ENCODE assay signal across 8 mouse cellular contexts in the genomic region with DNA sequence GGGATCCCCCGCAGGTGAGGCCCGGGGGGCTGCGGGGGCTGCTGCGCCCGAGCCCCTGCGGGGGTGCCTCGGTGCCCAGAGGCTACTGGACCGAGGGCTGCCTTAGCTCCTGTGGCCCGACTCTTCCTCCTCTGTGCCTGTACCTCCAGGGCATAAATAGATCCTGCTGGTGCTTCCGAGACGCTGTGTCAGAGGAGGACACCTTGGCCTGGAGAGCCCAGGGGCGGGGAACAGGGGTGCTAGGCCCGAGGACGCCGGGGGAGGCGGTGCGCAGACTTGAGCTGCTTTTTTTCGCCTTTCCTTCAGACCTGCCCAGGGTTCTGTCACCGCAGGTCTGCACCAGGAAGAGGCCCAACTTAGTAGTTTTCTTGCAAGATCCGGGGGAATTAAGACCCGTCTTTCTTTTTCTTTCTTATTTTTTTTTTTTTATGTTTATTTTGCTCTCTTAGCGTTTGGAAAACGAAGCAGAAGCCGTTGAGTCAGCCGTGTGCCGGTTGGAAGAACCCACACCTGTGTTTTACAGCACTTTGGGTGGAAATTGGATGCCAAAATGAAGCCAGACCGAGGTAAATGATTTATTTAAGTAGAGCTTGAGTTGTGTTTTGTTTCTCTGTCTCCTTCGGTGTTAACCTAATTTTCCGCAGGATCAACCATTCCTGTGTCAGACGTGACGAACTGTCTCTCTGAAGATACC. TPM values are rescaled to one million over a fixed set of nuclear protein-coding genes. Genes with fewer than 3 reads are reported as not detected.
DNase-seq lines count a peak whose midpoint lies in the region; ATAC-seq lines count a peak whose summit lies in the region.

No protein-coding gene starts in this region.

- H3K9ac ChIP-seq in hindbrain, embryonic 15.5 days: peak overlapping the region; percentile 96
- peak overlapping the region; percentile 78 for H3K9ac ChIP-seq in limb, embryonic 12.5 days (replicated peaks)
- peak overlapping the region; percentile 83 for H3K9ac ChIP-seq in midbrain, embryonic 12.5 days (replicated peaks)

- H3K27ac ChIP-seq in hindbrain, embryonic 15.5 days (replicated peaks): peak overlapping the region; percentile 95
- peak overlapping the region; percentile 95 for H3K27ac ChIP-seq in limb, embryonic 12.5 days
- H3K27ac ChIP-seq in midbrain, embryonic 12.5 days (replicated peaks): peak overlapping the region; percentile 96

- 5% methylated on average over 31 of the region's 31 CpGs for WGBS in hindbrain, embryonic 15.5 days
- WGBS in limb, embryonic 12.5 days: 5% methylated on average over 31 of the region's 31 CpGs
- 9% methylated on average over 31 of the region's 31 CpGs for WGBS in midbrain, embryonic 12.5 days

- peak overlapping the region; percentile 99 for H3K4me3 ChIP-seq in hindbrain, embryonic 15.5 days
- peak overlapping the region; percentile 89 for H3K4me3 ChIP-seq in limb, embryonic 12.5 days (replicated peaks)
- H3K4me3 ChIP-seq in midbrain, embryonic 12.5 days: peak overlapping the region; percentile 90

- ATAC-seq in hindbrain, embryonic 15.5 days (ENCODE audit: low FRiP score, low read depth): no peak; the same call in 1 of the 2 replicates
- peak; percentile 70 for ATAC-seq in limb, embryonic 12.5 days (ENCODE audit: insufficient number of reproducible peaks, insufficient read depth, low FRiP score, low TSS enrichment, low read depth)
- no peak; the same call in none of the 2 replicates for ATAC-seq in midbrain, embryonic 12.5 days (ENCODE audit: low FRiP score, low read depth)

- peak; percentile 67 for DNase-seq in embryo, embryonic 10 days (ENCODE audit: low spot score)
- no peak for DNase-seq in embryo, embryonic 9.5 days (ENCODE audit: extremely low spot score)
- DNase-seq in cerebellum, adult 18-20 months: peak; percentile 69 to 75
- peak; percentile 85 for DNase-seq in gastrocnemius, adult 18-20 months (ENCODE audit: low spot score)
- DNase-seq in spleen, postnatal 14 days (ENCODE audit: low spot score in 2 of 2): peak; percentile 36 to 46

- 0 out of 2 replicates have a peak, but pooled peaks cover 2% of the 10 kb centered on the region for H3K36me3 ChIP-seq in hindbrain, embryonic 15.5 days
- peaks cover 3% of the 10 kb centered on the region; the same call in 1 of the 2 replicates for H3K36me3 ChIP-seq in limb, embryonic 12.5 days
- H3K36me3 ChIP-seq in midbrain, embryonic 12.5 days: peaks cover 5% of the 10 kb centered on the region

- H3K4me1 ChIP-seq in hindbrain, embryonic 15.5 days (replicated peaks): peaks cover 21% of the 10 kb centered on the region
- peaks cover 9% of the 10 kb centered on the region; the same call in 1 of the 2 replicates for H3K4me1 ChIP-seq in limb, embryonic 12.5 days (replicated peaks)
- peaks cover 16% of the 10 kb centered on the region for H3K4me1 ChIP-seq in midbrain, embryonic 12.5 days

- peak overlapping the region; percentile 94 for H3K4me2 ChIP-seq in hindbrain, embryonic 15.5 days
- H3K4me2 ChIP-seq in limb, embryonic 12.5 days: peak overlapping the region; percentile 86
- peak overlapping the region; percentile 89 for H3K4me2 ChIP-seq in midbrain, embryonic 12.5 days (replicated peaks)

- H3K27me3 ChIP-seq in hindbrain, embryonic 15.5 days: no peaks in the 10 kb centered on the region
- no peaks in the 10 kb centered on the region for H3K27me3 ChIP-seq in limb, embryonic 12.5 days
- no peaks in the 10 kb centered on the region for H3K27me3 ChIP-seq in midbrain, embryonic 12.5 days

- no peaks in the 10 kb centered on the region for H3K9me3 ChIP-seq in hindbrain, embryonic 15.5 days
- no peaks in the 10 kb centered on the region for H3K9me3 ChIP-seq in limb, embryonic 12.5 days
- H3K9me3 ChIP-seq in midbrain, embryonic 12.5 days: no peaks in the 10 kb centered on the region

RNA-seq across cellular contexts. Expression of gene Fam214a, which starts 0.7 kb away (rescaled TPM):
- total RNA-seq in gastrocnemius, adult 18-20 months (2021): 10 to 100 TPM; 24.5 to 30.3 TPM
- 22.7 and 23.6 TPM in 2 replicates for polyA plus RNA-seq in hindbrain, embryonic 15.5 days (2015; fragmentation: Nextera tagmentation; extraction: Ambion mirVana)
- polyA plus RNA-seq in limb, embryonic 12.5 days (2016; fragmentation: Nextera tagmentation; extraction: Ambion mirVana): 10.4 and 13.1 TPM in 2 replicates
- 31.3 and 31.9 TPM in 2 replicates for polyA plus RNA-seq in midbrain, embryonic 12.5 days (2016; fragmentation: Nextera tagmentation; extraction: Ambion mirVana)
